Mouse (Mus musculus): ENCODE results near the gene Ovol2.

Gene Ovol2

GRCm38 (mm10) chr2:144310273-144310672 is 21.7 kb downstream of the Ovol2 start:
- no peak for DNase-seq

GRCm38 (mm10) chr2:144308561-144308960 is 23.4 kb downstream of the Ovol2 start:
- peak; percentile 88 for DNase-seq

GRCm38 (mm10) chr2:144305721-144306294 is 26.1 kb downstream of the Ovol2 start:
- no peak for DNase-seq

- no peak for DNase-seq
Observed at GRCm38 (mm10) chr2:144301101-144301500, 30.8 kb downstream of the Ovol2 start.

- DNase-seq = no peak
Observed at GRCm38 (mm10) chr2:144299749-144300669, 31.9 kb downstream of the Ovol2 start.

- DNase-seq = no peak
Observed at GRCm38 (mm10) chr2:144295145-144295735, 36.7 kb downstream of the Ovol2 start.

GRCm38 (mm10) chr2:144291600-144292305 is 40.2 kb downstream of the Ovol2 start:
- DNase-seq = no peak

GRCm38 (mm10) chr2:144290321-144290720 is 41.6 kb downstream of the Ovol2 start:
- no peak for DNase-seq

GRCm38 (mm10) chr2:144281417-144281816 is 50.5 kb downstream of the Ovol2 start:
- DNase-seq = no peak

- no peak for DNase-seq
Observed at GRCm38 (mm10) chr2:144280568-144280967, 51.4 kb downstream of the Ovol2 start.

GRCm38 (mm10) chr2:144279742-144280141 is 52.2 kb downstream of the Ovol2 start:
- DNase-seq = peak; percentile 83

GRCm38 (mm10) chr2:144276885-144277284 is 55.1 kb downstream of the Ovol2 start:
- no peak for DNase-seq

GRCm38 (mm10) chr2:144274741-144275140 is 57.2 kb downstream of the Ovol2 start:
- DNase-seq = no peak

GRCm38 (mm10) chr2:144272088-144272487 is 59.9 kb downstream of the Ovol2 start:
- DNase-seq = no peak

GRCm38 (mm10) chr2:144270507-144271420 is 61.2 kb downstream of the Ovol2 start, which contains the start of the genes Mgme1 and Snx5:
TSS of gene Mgme1 (plus strand) at chr2:144270663.
TSS of gene Snx5 (minus strand) at chr2:144270906.
- peak; percentile 93 for DNase-seq

GRCm38 (mm10) chr2:144269679-144270475 is 62.1 kb downstream of the Ovol2 start:
- no peak for DNase-seq

- DNase-seq = no peak
Observed at GRCm38 (mm10) chr2:144269306-144269650, 62.7 kb downstream of the Ovol2 start.

- DNase-seq = no peak
Observed at GRCm38 (mm10) chr2:144268446-144269305, 63.3 kb downstream of the Ovol2 start.

GRCm38 (mm10) chr2:144267731-144268015 is 64.3 kb downstream of the Ovol2 start:
- DNase-seq = no peak

GRCm38 (mm10) chr2:144267004-144267730 is 64.8 kb downstream of the Ovol2 start:
- no peak for DNase-seq

Data from kidney, adult 11 months (tissue).